Mouse (Mus musculus): ENCODE data around the gene Gnpnat1.

Gene Gnpnat1

GRCm38 (mm10) chr14:45399836-45400235, 4.9 kb downstream of the Gnpnat1 start:
- peak; percentile 18 for DNase-seq (ENCODE audit: low spot score)

- DNase-seq (ENCODE audit: low spot score): no peak
Observed at GRCm38 (mm10) chr14:45389194-45389593, 15.5 kb downstream of the Gnpnat1 start.

GRCm38 (mm10) chr14:45388345-45389181, 16.1 kb downstream of the Gnpnat1 start:
- peak; percentile 93 for DNase-seq (ENCODE audit: low spot score)

GRCm38 (mm10) chr14:45387480-45387879, 17.2 kb downstream of the Gnpnat1 start:
- DNase-seq (ENCODE audit: low spot score): peak; percentile 26

GRCm38 (mm10) chr14:45385596-45385995, 19.1 kb downstream of the Gnpnat1 start:
- DNase-seq (ENCODE audit: low spot score): no peak

GRCm38 (mm10) chr14:45382912-45383311, 21.8 kb downstream of the Gnpnat1 start:
- DNase-seq (ENCODE audit: low spot score): no peak

- DNase-seq (ENCODE audit: low spot score): no peak
Observed at GRCm38 (mm10) chr14:45380756-45381155, 24.0 kb downstream of the Gnpnat1 start.

GRCm38 (mm10) chr14:45378771-45379170, 25.9 kb downstream of the Gnpnat1 start:
- DNase-seq (ENCODE audit: low spot score): no peak

GRCm38 (mm10) chr14:45365196-45365587, 39.5 kb downstream of the Gnpnat1 start:
- DNase-seq (ENCODE audit: low spot score): no peak

GRCm38 (mm10) chr14:45364211-45365195, 40.2 kb downstream of the Gnpnat1 start:
- peak; percentile 8 for DNase-seq (ENCODE audit: low spot score)

GRCm38 (mm10) chr14:45350931-45351859, 53.5 kb downstream of the Gnpnat1 start, which contains the start of gene Styx:
Gene Styx (plus strand): TSS chr14:45351093.
- peak; percentile 96 for DNase-seq (ENCODE audit: low spot score)

- peak; percentile 94 for DNase-seq (ENCODE audit: low spot score)
Observed at GRCm38 (mm10) chr14:45329589-45330181, 75.0 kb downstream of the Gnpnat1 start, which contains the start of gene Psmc6. Gene Psmc6 (plus strand): TSS chr14:45329788.

GRCm38 (mm10) chr14:45329018-45329588, 75.6 kb downstream of the Gnpnat1 start:
- no peak for DNase-seq (ENCODE audit: low spot score)

- no peak for DNase-seq (ENCODE audit: low spot score)
Observed at GRCm38 (mm10) chr14:45328072-45328713, 76.5 kb downstream of the Gnpnat1 start.

Data from lung, postnatal 25 days (tissue).